Mouse (Mus musculus) limb, embryonic 14.5 days (tissue): ENCODE measurements around the gene Aff3. TPM values are rescaled to one million over a fixed set of nuclear protein-coding genes. Genes with fewer than 3 reads are reported as not detected.

ENCODE experiments used
- ATAC-seq: fragments of 200-750 bp; cut with Nextera tagmentation; 2 replicates; pipeline ENCODE4 v1.8.0; 2017; ENCODE audit warnings: low read depth, moderate number of reproducible peaks, moderate TSS enrichment; ENCODE audit not compliant: low FRiP score
- DNase-seq: peaks from one replicate; pipeline ENCODE4 v3.0.0-alpha.2; 2015; ENCODE audit warnings: low spot score
- H3K27ac ChIP-seq: fragments of 300-500 bp; sonication (generic); replicated peaks from 2 replicates; pipeline ENCODE4 v1.5.1; 2014; ENCODE audit warnings: low read depth, mild to moderate bottlenecking, low read length, moderate library complexity, mixed read lengths
- H3K27me3 ChIP-seq: fragments of 300-500 bp; sonication (generic); 2 replicates; pipeline ENCODE4 v1.6.1; 2014; ENCODE audit warnings: low read length, mixed read lengths; ENCODE audit not compliant: control insufficient read depth, insufficient read depth
- H3K36me3 ChIP-seq: fragments of 300-500 bp; sonication (generic); 2 replicates; pipeline ENCODE4 v1.6.1; 2014; ENCODE audit warnings: mild to moderate bottlenecking, low read length, moderate library complexity, mixed read lengths; ENCODE audit not compliant: control insufficient read depth, insufficient read depth
- H3K4me1 ChIP-seq: fragments of 300-500 bp; sonication (generic); 2 replicates; pipeline ENCODE4 v1.6.1; 2014; ENCODE audit warnings: antibody characterized with exemption, low read length, mixed read lengths; ENCODE audit not compliant: control insufficient read depth, insufficient read depth
- H3K4me2 ChIP-seq: fragments of 300-500 bp; sonication (generic); replicated peaks from 2 replicates; pipeline ENCODE4 v1.6.1; 2014; ENCODE audit warnings: low read depth, mild to moderate bottlenecking, low read length, moderate library complexity; ENCODE audit not compliant: severe bottlenecking
- H3K4me3 ChIP-seq: fragments of 300-500 bp; sonication (generic); replicated peaks from 2 replicates; pipeline ENCODE4 v1.5.1; 2014; ENCODE audit warnings: low read length
- H3K9ac ChIP-seq: fragments of 300-500 bp; sonication (generic); 2 replicates; pipeline ENCODE4 v1.6.1; 2014; ENCODE audit warnings: mild to moderate bottlenecking, low read depth, low read length, moderate library complexity; ENCODE audit not compliant: severe bottlenecking
- H3K9me3 ChIP-seq: fragments of 300-500 bp; sonication (generic); 2 replicates; pipeline ENCODE4 v1.6.1; 2016; ENCODE audit warnings: low read length; ENCODE audit not compliant: control insufficient read depth
- POLR2A ChIP-seq: fragments of 200-500 bp; IDR thresholded peaks from 2 replicates; pipeline ENCODE4 v1.8.0; 2012; ENCODE audit warnings: inconsistent platforms, mild to moderate bottlenecking, moderate library complexity, borderline replicate concordance; ENCODE audit not compliant: insufficient read depth, insufficient read length; ENCODE audit errors: extremely low read depth
- WGBS: fragments of 180-500 bp; shearing (Covaris S2); extraction: QIAGEN DNeasy Blood & Tissue Kit; methylation state at CpG from one replicate; pipeline ENCODE4 v1.1.7; 2014; 5-methylcytosine and 5-hydroxymethylcytosine counted together
- polyA plus RNA-seq, 2 experiments: library from polyadenylated mRNA; depleted of rRNA in 1 of 2; stranded (reverse) in 1 of 2; unstranded in 1 of 2; fragments of >200 nt; fragmentation: Nextera tagmentation in 1 of 2; extraction: Ambion mirVana in 1 of 2; gene quantifications; 2 replicates each; pipeline versions ENCODE4 v1.2.1 to v1.2.3; 2012 to 2014

Aff3 gene
- polyA plus RNA-seq, 2 experiments: 20.4 to 22.4 TPM

GRCm38 (mm10) chr1:38601802-38602508 is 62.8 kb downstream of the Aff3 start:
- DNase-seq (peak; percentile 41), ATAC-seq (peak; percentile 60; the same call in 1 of the 2 replicates)
- Histone ChIP-seq H3K4me1 (peaks cover 32% of the 10 kb centered on the region), H3K36me3 (peaks cover 11% of the 10 kb centered on the region), H3K4me3 (no peak overlapping the region), H3K4me2 (no peak overlapping the region), H3K9me3 (no peaks in the 10 kb centered on the region), H3K27me3 (no peaks in the 10 kb centered on the region), H3K9ac (no peak overlapping the region), H3K27ac (peak overlapping the region; percentile 72)
- no peak for TF ChIP-seq POLR2A
- WGBS: 27% methylated on average over 11 of the region's 11 CpGs

GRCm38 (mm10) chr1:38595311-38595710 is 69.4 kb downstream of the Aff3 start:
- H3K27me3 ChIP-seq: no peaks in the 10 kb centered on the region
- 58% methylated on average over 3 of the region's 3 CpGs for WGBS
- no peak overlapping the region for H3K4me2 ChIP-seq
- TF ChIP-seq POLR2A: no peak
- H3K27ac ChIP-seq: no peak overlapping the region
- H3K4me3 ChIP-seq: no peak overlapping the region
- H3K4me1 ChIP-seq: peaks cover 10% of the 10 kb centered on the region; the same call in 1 of the 2 replicates
- H3K9me3 ChIP-seq: no peaks in the 10 kb centered on the region
- no peak for ATAC-seq
- peaks cover 18% of the 10 kb centered on the region for H3K36me3 ChIP-seq
- H3K9ac ChIP-seq: no peak overlapping the region
- no peak for DNase-seq

GRCm38 (mm10) chr1:38594766-38595165 is 70.0 kb downstream of the Aff3 start:
- ATAC-seq: no peak
- Histone ChIP-seq H3K4me3 (no peak overlapping the region), H3K9ac (no peak overlapping the region), H3K36me3 (peaks cover 18% of the 10 kb centered on the region), H3K27ac (no peak overlapping the region), H3K4me2 (no peak overlapping the region), H3K27me3 (no peaks in the 10 kb centered on the region), H3K9me3 (no peaks in the 10 kb centered on the region), H3K4me1 (peaks cover 10% of the 10 kb centered on the region; the same call in 1 of the 2 replicates)
- no peak for DNase-seq
- 45% methylated on average over 5 of the region's 5 CpGs for WGBS
- TF ChIP-seq POLR2A: no peak

- Histone ChIP-seq H3K9ac (no peak overlapping the region), H3K4me3 (no peak overlapping the region), H3K4me2 (no peak overlapping the region), H3K9me3 (no peaks in the 10 kb centered on the region), H3K27ac (no peak overlapping the region), H3K4me1 (peaks cover 10% of the 10 kb centered on the region; the same call in 1 of the 2 replicates), H3K27me3 (no peaks in the 10 kb centered on the region), H3K36me3 (peaks cover 5% of the 10 kb centered on the region; the same call in 1 of the 2 replicates)
- no peak for TF ChIP-seq POLR2A
- DNase-seq (no peak), ATAC-seq (no peak)
- WGBS: 80% methylated on average over 8 of the region's 8 CpGs
These were observed 73.6 kb downstream of the Aff3 start for GRCm38 (mm10) chr1:38591194-38591593.

- H3K27me3 ChIP-seq: no peaks in the 10 kb centered on the region
- H3K36me3 ChIP-seq: 0 out of 2 replicates have a peak, but pooled peaks cover 3% of the 10 kb centered on the region
- ATAC-seq (no peak), DNase-seq (no peak)
- H3K4me1 ChIP-seq: no peaks in the 10 kb centered on the region
- no peak for TF ChIP-seq POLR2A
- no peak overlapping the region for H3K4me3 ChIP-seq
- no peak overlapping the region for H3K27ac ChIP-seq
- no peaks in the 10 kb centered on the region for H3K9me3 ChIP-seq
- H3K9ac ChIP-seq: no peak overlapping the region
- no peak overlapping the region for H3K4me2 ChIP-seq
- WGBS: 75% methylated on average over 6 of the region's 6 CpGs
These were observed 76.0 kb downstream of the Aff3 start for GRCm38 (mm10) chr1:38588741-38589140.

- Histone ChIP-seq H3K9me3 (no peaks in the 10 kb centered on the region), H3K4me2 (no peak overlapping the region), H3K27me3 (no peaks in the 10 kb centered on the region), H3K9ac (no peak overlapping the region), H3K4me1 (peaks cover 7% of the 10 kb centered on the region; the same call in 1 of the 2 replicates), H3K27ac (no peak overlapping the region), H3K36me3 (no peaks in the 10 kb centered on the region), H3K4me3 (no peak overlapping the region)
- TF ChIP-seq POLR2A: no peak
- 79% methylated on average over 9 of the region's 9 CpGs for WGBS
- DNase-seq (no peak), ATAC-seq (no peak)
These were observed 82.4 kb downstream of the Aff3 start for GRCm38 (mm10) chr1:38582328-38582727.
